Mouse (Mus musculus) cortical plate, adult 2 months (tissue): ENCODE measurements around the gene Gatd1.

Experiments
- CTCF ChIP-seq: fragments of 200-500 bp; IDR thresholded peaks from 2 replicates; pipeline ENCODE4 v1.5.1; 2011; ENCODE audit warnings: mild to moderate bottlenecking, control low read depth, low read length; ENCODE audit not compliant: insufficient read depth; ENCODE audit errors: extremely low read depth
- POLR2A ChIP-seq: fragments of 200-500 bp; IDR thresholded peaks from 2 replicates; pipeline ENCODE4 v1.6.1; 2011; ENCODE audit warnings: mild to moderate bottlenecking, low read length, control low read depth; ENCODE audit not compliant: insufficient read depth; ENCODE audit errors: extremely low read depth

GRCm38 (mm10) chr7:141426948-141427730 is 13.2 kb upstream of the Gatd1 start:
- no peak for TF ChIP-seq CTCF
- TF ChIP-seq POLR2A = 0 out of 2 replicates have a peak, but pooled peaks have one; percentile 10
